Mouse (Mus musculus) midbrain, embryonic 15.5 days (tissue): ENCODE data around the gene Ap1s2. TPM values are rescaled to one million over a fixed set of nuclear protein-coding genes. Genes with fewer than 3 reads are reported as not detected.

Experiments used
- ATAC-seq: fragments of 200-750 bp; cut with Nextera tagmentation; replicated peaks from 2 replicates; pipeline ENCODE4 v1.8.0; 2017; ENCODE audit warnings: moderate TSS enrichment
- H3K27ac ChIP-seq: fragments of 300-500 bp; sonication (generic); 2 replicates; pipeline ENCODE4 v1.5.1; 2015; ENCODE audit warnings: mild to moderate bottlenecking, inconsistent platforms
- H3K27me3 ChIP-seq: fragments of 300-500 bp; sonication (generic); replicated peaks from 2 replicates; pipeline ENCODE4 v1.6.1; 2015; ENCODE audit warnings: inconsistent platforms
- H3K36me3 ChIP-seq: fragments of 300-500 bp; sonication (generic); replicated peaks from 2 replicates; pipeline ENCODE4 v1.6.1; 2015; ENCODE audit warnings: inconsistent platforms
- H3K4me1 ChIP-seq: fragments of 300-500 bp; sonication (generic); 2 replicates; pipeline ENCODE4 v1.6.1; 2015; ENCODE audit warnings: inconsistent platforms
- H3K4me2 ChIP-seq: fragments of 300-500 bp; sonication (generic); 2 replicates; pipeline ENCODE4 v1.6.1; 2015; ENCODE audit warnings: inconsistent platforms, mild to moderate bottlenecking, moderate library complexity
- H3K4me3 ChIP-seq: fragments of 300-500 bp; sonication (generic); 2 replicates; pipeline ENCODE4 v1.5.1; 2015; ENCODE audit warnings: mild to moderate bottlenecking, inconsistent platforms
- H3K9ac ChIP-seq: fragments of 300-500 bp; sonication (generic); 2 replicates; pipeline ENCODE4 v1.6.1; 2015; ENCODE audit warnings: mild to moderate bottlenecking, inconsistent platforms
- H3K9me3 ChIP-seq: fragments of 300-500 bp; sonication (generic); 2 replicates; pipeline ENCODE4 v1.6.1; 2016; ENCODE audit warnings: inconsistent platforms
- WGBS: fragments of 180-500 bp; shearing (Covaris S2); methylation state at CpG from one replicate; pipeline ENCODE4 v1.1.7; 2015; ENCODE audit warnings: mixed read lengths; 5-methylcytosine and 5-hydroxymethylcytosine counted together
- polyA plus RNA-seq: library from polyadenylated mRNA; unstranded; fragments of >200 nt; fragmentation: Nextera tagmentation; extraction: Ambion mirVana; gene quantifications from 2 replicates; pipeline ENCODE4 v1.2.1, GENCODE M21; 2015

Gene Ap1s2
- polyA plus RNA-seq, 1 experiment from 2014 or later, result 101 TPM

DNA sequence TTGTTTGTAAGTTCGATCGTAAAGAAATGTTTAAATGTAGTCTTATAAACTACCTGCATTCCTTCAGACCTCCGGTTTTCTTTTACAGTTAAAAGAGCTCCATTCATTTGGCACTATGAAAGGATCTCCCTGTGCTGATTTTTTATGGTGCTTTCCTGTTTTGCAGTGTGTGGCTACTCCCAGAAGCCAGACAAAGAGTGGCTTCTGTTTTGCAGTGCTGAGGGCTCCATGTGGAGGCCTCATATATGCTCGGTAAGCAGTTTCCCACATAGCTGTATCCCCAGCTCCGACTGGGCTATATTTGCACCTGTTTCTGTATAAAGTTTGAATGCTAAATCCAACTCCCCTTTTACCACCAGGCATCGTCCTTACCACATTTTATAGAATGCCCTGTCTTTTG is 73.3 kb downstream of the Ap1s2 start:
- Histone ChIP-seq H3K9ac (no peak overlapping the region), H3K36me3 (no peaks in the 10 kb centered on the region), H3K4me3 (no peak overlapping the region), H3K4me2 (no peak overlapping the region), H3K9me3 (no peaks in the 10 kb centered on the region), H3K4me1 (no peaks in the 10 kb centered on the region), H3K27ac (no peak overlapping the region), H3K27me3 (peaks cover 2% of the 10 kb centered on the region; the same call in 1 of the 2 replicates)
- WGBS, result 85% methylated on average over 6 of the region's 6 CpGs
- ATAC-seq, result no peak

Other genes with a start within 250 kb of the Ap1s2 start
- 4.1 and 5.1 TPM in 2 replicates for gene Rnf138rt1, start 147.7 kb upstream of the Ap1s2 start, polyA plus RNA-seq
- 49.4 and 53.4 TPM in 2 replicates for gene Zrsr2, start 49.6 kb downstream of the Ap1s2 start, polyA plus RNA-seq
- gene Car5b, start 119.0 kb downstream of the Ap1s2 start, polyA plus RNA-seq, result 0.22 and 0.40 TPM in 2 replicates
- gene Siah1b, start 167.5 kb downstream of the Ap1s2 start, polyA plus RNA-seq, result 17.5 and 20.8 TPM in 2 replicates
- not detected in 2 replicates for gene Cltrn, start 179.8 kb downstream of the Ap1s2 start, polyA plus RNA-seq
- 0.08 and 0.10 TPM in 2 replicates for gene Ace2, start 230.3 kb downstream of the Ap1s2 start, polyA plus RNA-seq